Mouse (Mus musculus) c-Kit-positive CD71-negative TER-119-negative erythroid progenitor cells, embryonic 14.5 days (primary cell): ENCODE data around the gene Stox1.
A peak's percentile ranks its signal among the peaks of the same experiment; 100 is the strongest.

Source experiments
- DNase-seq: peaks from one replicate; pipeline ENCODE4 v3.0.0-alpha.2; 2013; ENCODE audit warnings: low read depth

The Stox1 gene

DNA sequence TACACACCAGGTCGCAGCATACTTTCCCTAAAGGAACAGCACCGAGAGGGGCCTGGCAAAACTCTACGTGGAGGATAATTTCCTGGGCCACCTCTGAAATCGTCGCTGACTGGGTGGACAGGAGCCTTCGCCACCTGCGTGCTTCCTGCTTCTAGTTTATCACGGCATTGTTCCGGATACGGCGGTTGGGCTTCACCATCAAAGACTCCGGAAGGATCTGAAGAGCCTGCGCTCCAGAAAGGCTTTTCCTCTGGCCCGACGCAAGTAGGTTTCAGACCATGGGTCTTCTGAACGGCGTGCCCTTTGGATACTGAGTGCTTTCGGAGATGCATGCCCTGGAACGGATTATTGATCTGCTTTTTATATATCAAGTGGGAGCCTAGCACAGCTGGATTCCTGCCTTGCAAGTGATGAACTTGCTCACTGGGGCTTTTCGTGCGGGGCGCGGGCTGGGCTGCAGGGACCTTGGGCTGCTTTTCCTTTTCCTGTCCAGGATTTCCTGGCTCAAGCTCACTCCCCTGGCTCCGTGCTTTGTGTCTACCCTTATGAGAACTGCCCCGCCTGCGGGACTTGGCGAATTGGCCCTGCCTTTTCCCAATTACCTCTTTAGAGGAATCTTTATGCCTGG, 60.9 kb downstream of the Stox1 start:
- DNase-seq, result no peak

DNA sequence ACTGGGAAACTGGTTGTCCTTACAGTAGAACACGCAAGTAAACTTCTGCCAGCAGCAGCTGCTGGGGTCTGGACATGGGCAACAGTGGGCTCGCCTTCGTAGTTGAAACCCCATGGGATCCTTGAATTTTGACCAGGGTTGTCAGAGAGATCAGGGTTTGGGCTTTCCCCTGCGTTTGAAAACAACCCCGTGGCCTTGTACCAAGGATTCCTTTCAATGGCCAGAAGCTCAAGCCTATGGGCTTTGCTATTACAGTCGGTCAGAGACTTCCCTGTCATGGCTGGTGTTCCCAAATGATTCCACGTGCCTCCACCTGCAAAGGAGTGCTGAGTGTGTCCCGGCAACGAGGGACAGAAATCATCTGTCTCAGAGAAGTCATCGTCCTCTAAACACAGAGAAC, 61.8 kb downstream of the Stox1 start:
- no peak for DNase-seq

DNA sequence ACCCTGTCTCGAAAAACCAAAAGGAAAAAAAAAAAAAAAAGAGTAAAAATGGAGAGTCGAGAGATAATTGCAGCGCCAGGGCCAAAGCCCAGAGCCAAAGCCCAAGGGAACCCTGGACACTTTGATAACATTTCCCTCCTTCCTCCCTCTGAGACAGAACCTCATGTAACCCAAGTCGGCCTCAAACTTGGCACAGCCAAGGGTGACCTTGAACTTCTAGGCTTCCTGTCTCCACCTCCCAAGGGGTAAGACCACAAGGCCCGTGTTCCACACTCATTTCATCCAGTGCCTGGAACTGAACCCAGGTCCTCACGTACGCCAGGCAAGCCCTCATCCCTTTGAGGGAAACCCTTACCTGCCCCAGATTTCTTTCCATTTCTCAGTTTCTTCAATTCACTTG, 69.2 kb downstream of the Stox1 start:
- DNase-seq, result no peak

DNA sequence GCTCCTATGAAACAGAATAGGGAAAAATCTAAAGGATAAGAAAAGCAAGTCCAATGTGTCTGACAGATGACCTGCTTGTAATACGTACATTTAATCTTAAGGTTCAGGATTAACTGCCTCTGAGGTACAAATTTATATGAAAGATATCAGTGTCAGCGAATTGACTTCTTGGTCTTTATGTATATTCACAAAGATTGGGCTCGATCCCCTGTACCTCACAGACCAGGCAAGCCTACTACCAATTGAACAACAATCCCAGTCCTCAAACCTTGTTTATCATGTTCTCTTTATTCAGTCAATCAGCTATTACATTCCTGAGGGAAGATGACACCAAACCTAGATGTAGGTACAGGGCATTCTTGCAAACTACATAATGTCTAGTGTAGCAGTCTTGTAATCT, 74.0 kb downstream of the Stox1 start:
- no peak for DNase-seq

DNA sequence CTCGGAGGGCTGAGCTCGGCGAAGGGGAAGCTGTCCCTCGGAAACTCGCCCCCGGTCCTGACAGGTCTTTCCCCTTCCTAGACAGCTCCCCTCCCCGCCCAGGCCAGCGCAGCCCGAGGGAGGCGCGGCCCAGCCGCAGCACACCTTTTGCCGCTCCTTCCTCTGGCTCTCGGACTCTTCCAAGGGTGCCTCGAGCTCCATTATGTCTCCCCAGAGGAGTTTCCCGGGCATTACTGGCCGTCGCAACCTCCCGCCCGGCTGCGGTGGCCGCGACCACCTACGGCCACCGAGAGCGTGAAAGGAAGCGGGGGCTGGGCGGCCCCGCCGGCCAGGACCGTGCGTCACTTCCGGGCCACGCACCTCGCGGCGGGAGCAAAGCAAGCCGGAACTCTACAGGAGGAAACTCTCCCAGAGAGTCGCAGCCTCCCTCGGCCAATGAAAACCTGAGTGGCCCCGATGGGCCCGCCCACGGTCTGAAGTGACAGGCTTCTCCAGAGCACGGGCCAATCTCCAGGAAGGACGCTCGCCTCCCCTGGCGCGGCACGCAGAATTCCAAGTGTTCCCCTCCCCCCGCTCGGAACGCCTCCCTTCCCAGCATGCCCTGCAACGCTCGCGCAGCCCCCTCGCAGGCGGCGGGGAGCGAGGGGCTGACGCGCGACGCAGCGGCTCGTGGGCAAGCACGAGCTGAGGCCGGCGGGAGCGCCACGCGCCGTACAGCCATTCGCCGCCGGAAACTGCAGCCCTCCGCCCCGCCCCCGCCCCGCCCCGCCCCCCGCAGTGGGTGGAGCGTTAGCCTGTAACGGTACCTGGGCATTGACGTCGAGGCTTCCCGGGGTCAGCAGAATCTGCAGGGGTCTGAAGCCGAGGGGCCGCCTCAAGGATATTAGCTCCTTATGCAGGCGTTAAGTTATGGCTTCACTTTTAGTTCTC, 74.8 kb downstream of the Stox1 start, which contains the start of gene Ddx50:
Gene Ddx50, minus strand, starts transcription at position 338 of the 930 bp plus-strand sequence.
- peak; percentile 92 for DNase-seq

DNA sequence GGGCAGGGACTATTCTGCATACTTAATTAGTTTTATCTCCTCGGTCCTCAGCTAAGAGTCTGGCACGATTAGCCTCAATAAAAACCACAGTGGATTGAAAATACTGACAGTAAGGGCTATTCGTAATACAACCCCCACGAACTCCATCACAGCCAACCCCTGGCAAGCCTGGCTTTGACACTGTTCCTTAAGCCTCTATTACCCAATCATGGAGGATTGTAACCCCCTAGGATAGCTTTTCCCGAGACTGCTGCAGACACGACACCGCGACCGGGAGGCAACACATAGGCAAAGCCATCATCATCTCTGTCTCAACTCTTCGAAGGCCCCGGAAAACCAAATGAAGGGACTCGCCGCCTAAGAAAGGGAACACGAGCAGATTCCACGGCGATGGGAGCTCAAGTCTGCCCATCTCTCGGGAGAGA, 75.6 kb downstream of the Stox1 start:
- no peak for DNase-seq
